Mouse (Mus musculus) lung, adult 2 months (tissue): ENCODE data around the gene Gstm4.

Experiments
- CTCF ChIP-seq: fragments of 200-500 bp; IDR thresholded peaks from 2 replicates; pipeline ENCODE4 v1.5.1; 2011; ENCODE audit warnings: mild to moderate bottlenecking, low read length, control low read depth; ENCODE audit not compliant: insufficient read depth
- POLR2A ChIP-seq: fragments of 200-500 bp; IDR thresholded peaks from 2 replicates; pipeline ENCODE4 v1.6.1; 2011; ENCODE audit warnings: low read depth, mild to moderate bottlenecking, control low read depth, low read length, borderline replicate concordance; ENCODE audit errors: extremely low read depth

GRCm38 (mm10) chr3:108065551-108065950 is 20.9 kb upstream of the Gstm4 start:
- no peak for TF ChIP-seq CTCF
- TF ChIP-seq POLR2A, result no peak
